Mouse (Mus musculus) 416B (cell line): Measurements from ENCODE around the gene Olfr715b.
"Not testable (repeated sequence)": the region's sequence is repeated elsewhere in the genome, so short reads cannot be mapped to it uniquely, and the experiment has no call there.

ENCODE experiments used
- DNase-seq: peaks from one replicate; pipeline ENCODE4 v3.0.0; 2011; ENCODE audit warnings: low read depth

The Olfr715b gene

DNA sequence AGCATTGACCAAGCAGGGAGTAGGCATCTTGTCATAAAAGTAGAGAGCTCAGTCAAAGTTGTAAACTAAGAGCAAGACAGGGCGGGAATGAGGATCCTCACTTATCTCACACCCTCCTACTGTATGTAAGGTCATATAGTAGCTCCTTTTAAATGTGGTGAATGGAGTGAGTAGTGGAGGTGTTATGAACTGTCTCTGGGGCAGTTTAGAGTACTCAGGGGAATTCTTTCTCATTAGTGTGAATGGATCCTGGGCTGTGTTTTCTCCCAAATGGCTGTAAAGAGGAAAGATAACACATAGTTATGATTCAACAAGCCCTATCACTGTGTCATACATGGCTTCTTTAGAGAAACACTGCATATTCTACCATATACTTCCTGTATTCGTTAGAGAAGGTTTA, at the start of gene Olfr715b:
Gene Olfr715b, minus strand, starts transcription at position 101 of the 400 bp plus-strand sequence.
- not testable (repeated sequence) for DNase-seq

DNA sequence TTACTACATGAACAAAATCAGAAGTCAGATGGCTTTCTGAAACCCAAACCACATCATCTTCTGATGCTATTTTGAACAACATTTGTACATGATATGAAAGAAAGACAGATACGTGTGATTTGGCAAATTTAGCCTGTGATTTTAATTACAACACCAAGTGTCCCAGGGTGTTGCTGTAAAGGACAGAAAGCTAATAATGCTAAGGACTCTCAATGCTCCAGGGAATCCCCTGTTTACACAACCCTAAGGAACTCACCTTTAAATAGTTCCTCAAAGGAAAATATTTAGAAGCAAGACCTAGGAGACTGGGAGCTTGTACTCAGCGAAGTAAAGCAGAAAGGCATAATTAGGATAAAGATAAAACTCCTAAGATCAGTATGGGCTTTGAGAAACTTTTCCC, 27.9 kb upstream of the Olfr715b start, which contains the start of gene Olfr716:
Gene Olfr716, plus strand, starts transcription at position 301 of the 400 bp plus-strand sequence.
- not testable (repeated sequence) for DNase-seq

DNA sequence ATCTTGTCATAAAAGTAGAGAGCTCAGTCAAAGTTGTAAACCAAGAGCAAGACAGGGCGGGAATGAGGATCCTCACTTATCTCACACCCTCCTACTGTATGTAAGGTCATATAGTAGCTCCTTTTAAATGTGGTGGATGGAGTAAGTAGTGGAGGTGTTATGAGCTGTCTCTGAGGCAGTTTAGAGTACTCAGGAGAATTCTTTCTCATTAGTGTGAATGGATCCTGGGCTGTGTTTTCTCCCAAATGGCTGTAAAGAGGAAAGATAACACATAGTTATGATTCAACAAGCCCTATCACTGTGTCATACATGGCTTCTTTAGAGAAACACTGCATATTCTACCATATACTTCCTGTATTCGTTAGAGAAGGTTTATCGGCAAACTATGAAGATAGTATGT, 20.8 kb upstream of the Olfr715b start, which contains the start of gene Olfr715:
Gene Olfr715, minus strand, starts transcription at position 101 of the 400 bp plus-strand sequence.
- DNase-seq: not testable (repeated sequence)

DNA sequence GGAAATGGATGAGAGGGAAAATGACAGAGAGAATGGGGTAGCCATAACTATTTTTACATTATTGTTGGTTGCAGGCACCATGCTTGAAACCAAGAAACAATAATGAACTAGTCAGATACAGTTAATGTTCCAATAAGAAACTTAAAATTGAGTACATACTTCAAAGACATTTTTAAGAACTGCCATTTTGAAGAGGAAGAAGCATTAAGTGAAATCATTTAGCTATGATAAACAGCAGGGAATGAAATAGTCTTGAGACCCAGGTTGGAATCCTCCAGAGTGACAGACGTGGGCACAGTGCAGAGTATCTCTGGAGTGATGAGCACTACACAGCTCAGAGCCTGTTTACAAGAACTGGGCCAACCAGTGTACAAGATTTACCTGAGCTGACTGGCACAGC, 17.2 kb downstream of the Olfr715b start, which contains the start of gene Olfr17:
Gene Olfr17, plus strand, starts transcription at position 301 of the 400 bp plus-strand sequence.
- no peak for DNase-seq

DNA sequence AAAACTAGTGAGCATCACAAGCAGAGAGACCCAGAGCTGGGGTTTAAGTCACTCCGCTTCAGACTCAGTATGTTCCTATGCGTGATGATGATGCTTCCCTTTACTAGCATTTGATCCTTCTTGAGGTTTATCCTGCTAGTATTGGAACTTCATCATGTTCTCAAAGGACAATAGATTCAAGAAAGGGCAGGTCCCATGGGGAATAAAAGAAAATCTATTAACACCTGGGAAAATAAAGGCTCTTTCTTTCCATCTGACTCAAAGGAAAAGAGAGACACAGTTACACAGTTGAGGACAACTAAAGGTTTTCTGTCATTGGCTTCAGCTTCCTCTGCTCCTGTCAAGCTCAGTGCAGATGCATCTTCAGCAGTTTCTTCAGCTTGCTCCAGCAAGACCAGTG, 39.5 kb downstream of the Olfr715b start, which contains the start of gene Olfr714:
Gene Olfr714, plus strand, starts transcription at position 301 of the 400 bp plus-strand sequence.
- no peak for DNase-seq
